Mouse (Mus musculus): Measurements from ENCODE around the gene Rab31. TPM values are rescaled to one million over a fixed set of nuclear protein-coding genes. Genes with fewer than 3 reads are reported as not detected.

The Rab31 gene
- polyA plus RNA-seq, 1 experiment from 2014 or later, result 73.5 TPM

DNA sequence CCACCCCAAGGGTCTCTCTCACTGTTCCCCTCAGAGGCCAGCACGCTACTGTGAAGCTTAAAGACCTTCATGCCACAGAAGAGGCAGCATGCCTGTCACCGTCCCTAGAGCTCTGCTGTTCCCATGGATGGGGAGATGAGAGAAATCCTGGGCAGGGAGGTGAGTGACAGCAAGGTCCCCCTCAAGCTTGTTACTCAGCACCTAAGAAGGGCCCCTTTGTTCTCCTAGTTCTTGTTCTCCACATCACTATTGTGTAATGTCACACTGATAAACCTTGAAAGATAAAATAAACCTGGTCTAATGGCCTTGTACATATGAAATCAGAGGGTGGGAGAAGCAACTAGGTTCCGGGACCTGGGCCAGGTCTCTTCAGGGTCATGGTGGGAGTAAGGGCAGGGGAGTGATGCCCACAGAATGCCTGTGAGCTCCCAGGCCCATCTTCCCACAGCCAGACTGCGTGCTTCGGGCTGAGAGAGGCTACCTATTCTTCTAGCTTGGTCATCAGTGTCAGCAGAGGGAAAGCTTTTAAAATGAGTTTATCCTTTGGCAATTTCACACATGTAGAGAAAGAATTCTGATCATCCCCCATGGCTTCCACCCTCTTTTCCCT lies 90.4 kb downstream of the Rab31 start:
- Histone ChIP-seq H3K36me3 (ENCODE audit: control insufficient read depth, insufficient read depth) (no peaks in the 10 kb centered on the region), H3K9me3 (ENCODE audit: control insufficient read depth, low read length) (no peaks in the 10 kb centered on the region), H3K4me2 (ENCODE audit: low read length) (no peak overlapping the region), H3K4me1 (replicated peaks; ENCODE audit: control insufficient read depth, insufficient read depth, low read length) (no peaks in the 10 kb centered on the region; the same call in 1 of the 2 replicates), H3K4me3 (replicated peaks; ENCODE audit: low read length) (no peak overlapping the region), H3K27me3 (replicated peaks; ENCODE audit: control insufficient read depth, insufficient read depth, low read length) (no peaks in the 10 kb centered on the region), H3K27ac (ENCODE audit: low read length) (no peak overlapping the region), H3K9ac (replicated peaks; ENCODE audit: low read depth, low read length) (no peak overlapping the region)
- 79% methylated on average over 5 of the region's 5 CpGs for WGBS
- no peak for ATAC-seq

DNA sequence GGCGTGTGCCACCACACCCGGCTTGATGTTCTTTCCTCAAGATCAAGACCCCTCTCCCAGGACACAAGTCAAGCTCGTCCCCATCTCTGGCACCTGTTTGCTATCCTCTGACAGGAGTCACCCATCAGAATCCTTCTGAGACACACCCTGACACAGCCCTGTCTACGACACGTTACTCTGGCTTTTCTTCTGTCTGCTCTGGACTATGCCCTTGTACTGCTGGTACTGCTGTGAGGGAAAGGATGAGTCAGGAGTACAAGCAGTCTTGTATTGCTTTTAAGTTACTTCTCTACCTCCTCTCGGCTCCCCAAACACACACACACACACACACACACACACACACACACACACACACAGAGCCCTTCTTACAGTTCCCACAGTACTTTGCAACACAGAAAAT lies 91.0 kb downstream of the Rab31 start:
- 87% methylated on average over 6 of the region's 6 CpGs for WGBS
- Histone ChIP-seq H3K36me3 (ENCODE audit: control insufficient read depth, insufficient read depth) (no peaks in the 10 kb centered on the region), H3K27me3 (replicated peaks; ENCODE audit: control insufficient read depth, insufficient read depth, low read length) (no peaks in the 10 kb centered on the region), H3K9ac (replicated peaks; ENCODE audit: low read depth, low read length) (no peak overlapping the region), H3K4me3 (replicated peaks; ENCODE audit: low read length) (no peak overlapping the region), H3K4me1 (replicated peaks; ENCODE audit: control insufficient read depth, insufficient read depth, low read length) (no peaks in the 10 kb centered on the region; the same call in 1 of the 2 replicates), H3K9me3 (ENCODE audit: control insufficient read depth, low read length) (no peaks in the 10 kb centered on the region), H3K27ac (ENCODE audit: low read length) (no peak overlapping the region), H3K4me2 (ENCODE audit: low read length) (no peak overlapping the region)
- no peak for ATAC-seq

DNA sequence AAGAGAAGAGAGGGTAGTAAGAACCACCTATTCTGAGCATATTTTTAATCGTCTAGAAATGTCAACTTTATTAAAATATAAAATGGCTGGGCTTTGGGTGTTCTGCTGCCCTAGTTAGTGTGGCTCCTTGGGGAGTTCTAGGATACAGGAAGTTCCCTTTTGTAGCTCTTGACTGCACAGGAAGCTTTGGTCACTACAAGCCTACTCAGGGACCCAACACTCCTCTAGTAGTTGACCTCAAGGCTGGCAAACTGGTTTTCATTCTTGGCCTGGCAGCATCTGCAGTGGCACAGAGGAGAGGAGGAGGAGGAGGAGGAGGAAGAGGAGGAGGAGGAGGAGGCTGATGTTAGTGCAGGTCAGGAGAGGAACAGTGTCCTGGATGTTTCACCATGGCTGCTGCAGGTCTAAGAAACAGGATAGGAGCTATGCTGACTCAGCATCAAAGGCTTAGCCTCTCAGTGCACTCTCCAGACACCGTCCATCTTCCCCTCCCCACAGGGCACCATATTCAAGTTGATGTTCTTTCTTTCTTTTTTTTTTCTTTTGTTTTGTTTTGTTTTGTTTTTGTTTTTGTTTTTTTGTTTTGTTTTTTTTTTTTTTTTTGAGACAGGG lies 91.6 kb downstream of the Rab31 start:
- Histone ChIP-seq H3K9me3 (ENCODE audit: control insufficient read depth, low read length) (no peaks in the 10 kb centered on the region), H3K9ac (replicated peaks; ENCODE audit: low read depth, low read length) (no peak overlapping the region), H3K4me3 (replicated peaks; ENCODE audit: low read length) (no peak overlapping the region), H3K36me3 (ENCODE audit: control insufficient read depth, insufficient read depth) (no peaks in the 10 kb centered on the region), H3K4me1 (replicated peaks; ENCODE audit: control insufficient read depth, insufficient read depth, low read length) (no peaks in the 10 kb centered on the region; the same call in 1 of the 2 replicates), H3K27me3 (replicated peaks; ENCODE audit: control insufficient read depth, insufficient read depth, low read length) (no peaks in the 10 kb centered on the region), H3K27ac (ENCODE audit: low read length) (no peak overlapping the region), H3K4me2 (ENCODE audit: low read length) (no peak overlapping the region)
- 71% methylated on average over 2 of the region's 2 CpGs for WGBS
- no peak for ATAC-seq

DNA sequence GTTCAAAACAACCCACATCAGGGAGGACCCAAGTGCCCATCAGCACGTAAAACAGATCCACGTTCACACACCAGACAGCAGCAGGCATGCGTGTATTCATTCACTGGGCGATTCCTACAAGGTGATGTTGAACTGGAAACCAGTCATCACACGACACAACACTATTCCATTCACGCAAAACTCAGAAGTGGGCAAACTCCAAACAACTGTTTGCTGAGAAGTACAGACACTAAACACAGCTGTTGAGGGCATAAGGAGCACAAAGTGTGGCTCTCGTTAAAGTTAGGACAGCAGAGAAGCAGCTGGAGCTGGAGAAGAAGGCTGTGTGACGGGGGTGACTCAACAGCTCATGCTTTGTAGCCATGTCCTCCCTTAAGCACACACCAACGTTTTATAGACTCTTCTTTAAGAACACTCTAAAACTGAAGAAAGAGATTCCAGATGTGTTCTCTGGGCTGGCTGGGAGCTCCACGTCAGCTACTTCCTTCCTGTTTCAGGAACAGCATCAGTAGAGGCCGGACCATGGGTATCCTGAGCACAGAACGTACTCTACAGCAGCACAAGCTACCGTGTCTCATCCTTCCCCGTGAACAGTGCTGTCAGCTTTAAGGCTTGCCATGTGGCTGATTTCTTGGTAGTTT lies 92.6 kb downstream of the Rab31 start:
- WGBS, result 62% methylated on average over 14 of the region's 14 CpGs

DNA sequence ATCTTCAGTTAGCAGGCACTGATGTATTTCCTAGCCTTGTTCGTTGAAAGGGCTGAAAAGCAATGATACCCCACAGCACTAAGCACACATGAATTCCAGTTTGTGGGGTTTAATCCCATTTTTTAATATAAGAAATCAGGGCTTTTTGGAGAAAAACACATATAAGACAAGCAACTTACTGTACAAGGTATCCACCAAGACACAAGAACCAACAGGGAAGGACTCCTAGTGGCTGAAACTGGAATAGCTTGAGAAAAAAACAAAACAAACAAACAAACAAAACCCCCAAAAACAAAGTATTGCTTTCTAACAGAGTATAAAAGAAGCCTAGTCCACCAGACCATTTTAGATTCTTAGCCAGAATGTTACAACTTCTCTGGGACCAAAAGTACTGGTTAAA lies 94.8 kb downstream of the Rab31 start:
- no peaks in the 10 kb centered on the region for H3K36me3 ChIP-seq (ENCODE audit: control insufficient read depth, insufficient read depth)
- no peaks in the 10 kb centered on the region; the same call in 1 of the 2 replicates for H3K4me1 ChIP-seq (replicated peaks; ENCODE audit: control insufficient read depth, insufficient read depth, low read length)
- no peak overlapping the region for H3K4me3 ChIP-seq (replicated peaks; ENCODE audit: low read length)
- no peaks in the 10 kb centered on the region for H3K27me3 ChIP-seq (replicated peaks; ENCODE audit: control insufficient read depth, insufficient read depth, low read length)
- H3K27ac ChIP-seq (ENCODE audit: low read length), result no peak overlapping the region
- no peaks in the 10 kb centered on the region for H3K9me3 ChIP-seq (ENCODE audit: control insufficient read depth, low read length)
- no peak overlapping the region for H3K9ac ChIP-seq (replicated peaks; ENCODE audit: low read depth, low read length)
- no peak for ATAC-seq
- H3K4me2 ChIP-seq (ENCODE audit: low read length), result no peak overlapping the region
- WGBS, result 97% methylated on average over 1 of the region's 1 CpGs

More for the DNA sequence above, 92.6 kb downstream of the Rab31 start:
- no peaks in the 10 kb centered on the region for H3K9me3 ChIP-seq (ENCODE audit: control insufficient read depth, low read length)
- no peak overlapping the region for H3K4me2 ChIP-seq (ENCODE audit: low read length)
- no peaks in the 10 kb centered on the region for H3K27me3 ChIP-seq (replicated peaks; ENCODE audit: control insufficient read depth, insufficient read depth, low read length)
- H3K9ac ChIP-seq (replicated peaks; ENCODE audit: low read depth, low read length), result no peak overlapping the region
- no peak overlapping the region for H3K4me3 ChIP-seq (replicated peaks; ENCODE audit: low read length)
- H3K27ac ChIP-seq (ENCODE audit: low read length), result no peak overlapping the region
- H3K36me3 ChIP-seq (ENCODE audit: control insufficient read depth, insufficient read depth), result no peaks in the 10 kb centered on the region
- H3K4me1 ChIP-seq (replicated peaks; ENCODE audit: control insufficient read depth, insufficient read depth, low read length), result no peaks in the 10 kb centered on the region; the same call in 1 of the 2 replicates
- ATAC-seq, result no peak

DNA sequence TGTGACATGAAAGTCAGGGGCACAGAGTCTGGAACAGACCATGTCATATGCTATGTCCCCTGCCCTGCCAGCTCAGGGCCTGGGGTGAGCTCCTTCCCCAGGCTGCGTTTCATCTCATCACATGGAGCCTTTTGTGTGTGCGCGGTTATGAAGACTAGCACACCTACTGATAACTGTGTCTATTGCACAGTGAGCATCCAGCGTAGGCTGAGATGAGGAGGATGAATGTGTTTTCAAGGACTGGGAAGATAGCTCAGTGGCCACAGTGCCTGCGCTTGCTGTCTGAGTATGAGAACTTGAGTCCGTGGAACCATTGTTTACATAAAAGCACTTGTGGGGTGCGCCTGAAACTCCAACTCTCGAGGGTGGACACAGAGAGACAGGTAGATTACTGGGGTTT lies 96.0 kb downstream of the Rab31 start:
- H3K4me1 ChIP-seq (replicated peaks; ENCODE audit: control insufficient read depth, insufficient read depth, low read length), result no peaks in the 10 kb centered on the region; the same call in 1 of the 2 replicates
- WGBS, result 92% methylated on average over 8 of the region's 8 CpGs
- H3K27me3 ChIP-seq (replicated peaks; ENCODE audit: control insufficient read depth, insufficient read depth, low read length), result no peaks in the 10 kb centered on the region
- H3K4me3 ChIP-seq (replicated peaks; ENCODE audit: low read length), result no peak overlapping the region
- no peak overlapping the region for H3K9ac ChIP-seq (replicated peaks; ENCODE audit: low read depth, low read length)
- H3K36me3 ChIP-seq (ENCODE audit: control insufficient read depth, insufficient read depth), result no peaks in the 10 kb centered on the region
- no peak overlapping the region for H3K4me2 ChIP-seq (ENCODE audit: low read length)
- no peaks in the 10 kb centered on the region for H3K9me3 ChIP-seq (ENCODE audit: control insufficient read depth, low read length)
- H3K27ac ChIP-seq (ENCODE audit: low read length), result no peak overlapping the region
- no peak for ATAC-seq

DNA sequence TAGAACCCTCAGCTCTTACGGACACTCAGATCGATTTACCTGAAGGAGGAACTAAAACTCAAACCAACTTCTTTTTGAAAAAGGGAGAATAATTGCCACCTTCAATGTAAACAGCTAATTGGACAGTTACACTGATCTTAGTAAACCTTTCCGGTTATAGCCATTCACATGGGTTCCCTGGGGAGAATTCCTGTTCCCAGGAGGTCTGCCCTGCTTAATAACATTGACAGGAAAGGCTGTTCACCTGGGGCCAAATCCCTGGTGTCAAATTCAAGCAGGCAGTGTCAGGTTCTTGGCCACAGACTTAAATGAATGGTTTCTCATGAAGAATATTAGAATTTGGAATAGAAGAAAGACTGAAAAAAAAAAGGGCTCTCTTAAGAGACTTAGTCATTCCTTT lies 96.6 kb downstream of the Rab31 start:
- no peak overlapping the region for H3K4me3 ChIP-seq (replicated peaks; ENCODE audit: low read length)
- H3K27ac ChIP-seq (ENCODE audit: low read length), result no peak overlapping the region
- H3K27me3 ChIP-seq (replicated peaks; ENCODE audit: control insufficient read depth, insufficient read depth, low read length), result no peaks in the 10 kb centered on the region
- WGBS, result 82% methylated on average over 3 of the region's 3 CpGs
- no peak for ATAC-seq
- no peak overlapping the region for H3K4me2 ChIP-seq (ENCODE audit: low read length)
- no peaks in the 10 kb centered on the region for H3K9me3 ChIP-seq (ENCODE audit: control insufficient read depth, low read length)
- H3K9ac ChIP-seq (replicated peaks; ENCODE audit: low read depth, low read length), result no peak overlapping the region
- H3K4me1 ChIP-seq (replicated peaks; ENCODE audit: control insufficient read depth, insufficient read depth, low read length), result no peaks in the 10 kb centered on the region; the same call in 1 of the 2 replicates
- no peaks in the 10 kb centered on the region for H3K36me3 ChIP-seq (ENCODE audit: control insufficient read depth, insufficient read depth)

DNA sequence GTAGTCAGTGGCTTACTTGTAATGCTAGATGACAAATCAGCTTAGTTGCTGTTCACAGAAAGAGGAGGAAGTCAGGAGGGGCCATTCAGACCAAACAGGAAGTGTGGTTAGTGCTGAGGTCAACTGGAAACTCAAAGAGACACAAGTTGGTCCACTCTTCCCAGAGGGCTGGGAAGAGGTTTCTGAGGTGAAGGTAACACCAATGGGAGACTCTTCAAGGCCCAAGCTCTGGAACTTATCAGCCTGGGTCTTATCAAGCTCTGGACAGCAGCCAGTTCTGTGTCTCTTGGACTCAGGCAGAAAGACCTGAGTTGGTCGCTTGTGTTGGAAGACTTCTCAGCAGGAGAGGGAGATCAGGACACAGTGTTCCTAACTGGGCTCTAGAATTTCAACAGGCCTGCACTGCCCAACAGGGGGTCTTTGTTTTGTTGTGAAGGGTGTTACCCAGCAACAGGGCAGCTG lies 97.8 kb downstream of the Rab31 start:
- H3K27ac ChIP-seq (ENCODE audit: low read length), result no peak overlapping the region
- no peak for ATAC-seq
- no peak overlapping the region for H3K9ac ChIP-seq (replicated peaks; ENCODE audit: low read depth, low read length)
- no peaks in the 10 kb centered on the region for H3K27me3 ChIP-seq (replicated peaks; ENCODE audit: control insufficient read depth, insufficient read depth, low read length)
- H3K9me3 ChIP-seq (ENCODE audit: control insufficient read depth, low read length), result no peaks in the 10 kb centered on the region
- no peak overlapping the region for H3K4me2 ChIP-seq (ENCODE audit: low read length)
- H3K36me3 ChIP-seq (ENCODE audit: control insufficient read depth, insufficient read depth), result no peaks in the 10 kb centered on the region
- WGBS, result 38% methylated on average over 1 of the region's 1 CpGs
- no peak overlapping the region for H3K4me3 ChIP-seq (replicated peaks; ENCODE audit: low read length)
- no peaks in the 10 kb centered on the region; the same call in 1 of the 2 replicates for H3K4me1 ChIP-seq (replicated peaks; ENCODE audit: control insufficient read depth, insufficient read depth, low read length)

DNA sequence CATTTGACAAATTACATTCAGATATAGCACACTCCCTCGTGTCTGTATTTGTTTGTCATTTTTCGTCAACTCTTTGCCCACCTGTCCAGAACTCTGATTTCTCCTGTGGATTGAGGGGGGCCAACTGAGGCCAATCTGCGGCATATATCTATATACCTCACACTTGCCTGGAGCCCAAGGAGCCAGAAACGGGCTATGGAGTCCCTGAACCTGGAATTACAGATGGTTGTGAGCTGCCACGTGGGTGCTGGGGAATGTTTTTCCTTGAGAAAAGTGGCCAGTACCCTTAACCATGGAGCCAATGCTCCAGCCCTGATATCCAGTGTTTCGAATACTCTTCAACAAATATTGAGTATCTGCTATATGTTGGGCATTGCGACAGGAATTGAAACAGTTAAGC lies 99.6 kb downstream of the Rab31 start:
- Histone ChIP-seq H3K4me2 (ENCODE audit: low read length) (no peak overlapping the region), H3K4me3 (replicated peaks; ENCODE audit: low read length) (no peak overlapping the region), H3K36me3 (ENCODE audit: control insufficient read depth, insufficient read depth) (no peaks in the 10 kb centered on the region), H3K4me1 (replicated peaks; ENCODE audit: control insufficient read depth, insufficient read depth, low read length) (no peaks in the 10 kb centered on the region), H3K27me3 (replicated peaks; ENCODE audit: control insufficient read depth, insufficient read depth, low read length) (no peaks in the 10 kb centered on the region), H3K27ac (ENCODE audit: low read length) (no peak overlapping the region), H3K9ac (replicated peaks; ENCODE audit: low read depth, low read length) (no peak overlapping the region), H3K9me3 (ENCODE audit: control insufficient read depth, low read length) (no peaks in the 10 kb centered on the region)
- no peak for ATAC-seq
- WGBS, result 93% methylated on average over 7 of the region's 7 CpGs
